Mouse (Mus musculus) liver, postnatal 0 days (tissue): ENCODE results near the gene Olfr809.

ENCODE experiments used
- CTCF ChIP-seq: sonication (generic); IDR thresholded peaks from 2 replicates; pipeline ENCODE4 v1.5.1; 2016; ENCODE audit warnings: antibody characterized with exemption, low read depth
- EP300 ChIP-seq: IDR thresholded peaks from 2 replicates; pipeline ENCODE4 v1.6.1; 2016; ENCODE audit warnings: antibody characterized with exemption, low read depth, mild to moderate bottlenecking

DNA sequence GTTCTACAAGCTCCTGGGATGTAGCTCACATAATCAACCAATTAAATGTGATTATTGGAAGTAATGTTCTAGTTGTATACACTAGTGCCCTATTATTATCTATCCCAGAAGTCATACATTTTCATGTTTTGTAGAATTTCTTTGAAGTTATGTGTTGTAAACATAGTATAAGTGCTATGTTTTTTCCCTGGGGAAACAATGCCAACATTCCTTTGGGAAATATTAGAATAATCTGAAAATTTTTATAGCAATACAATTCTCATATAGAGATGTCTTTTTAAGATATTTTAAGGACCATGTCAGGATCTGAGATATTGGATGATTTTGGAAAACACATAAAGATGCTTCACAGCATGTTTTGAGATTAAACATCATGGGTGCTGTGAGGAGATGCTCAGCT, at the start of gene Olfr809:
- TF ChIP-seq CTCF, result no peak
- no peak for TF ChIP-seq EP300
